8 mouse cellular contexts compared by ENCODE assay signal in the genomic region with DNA sequence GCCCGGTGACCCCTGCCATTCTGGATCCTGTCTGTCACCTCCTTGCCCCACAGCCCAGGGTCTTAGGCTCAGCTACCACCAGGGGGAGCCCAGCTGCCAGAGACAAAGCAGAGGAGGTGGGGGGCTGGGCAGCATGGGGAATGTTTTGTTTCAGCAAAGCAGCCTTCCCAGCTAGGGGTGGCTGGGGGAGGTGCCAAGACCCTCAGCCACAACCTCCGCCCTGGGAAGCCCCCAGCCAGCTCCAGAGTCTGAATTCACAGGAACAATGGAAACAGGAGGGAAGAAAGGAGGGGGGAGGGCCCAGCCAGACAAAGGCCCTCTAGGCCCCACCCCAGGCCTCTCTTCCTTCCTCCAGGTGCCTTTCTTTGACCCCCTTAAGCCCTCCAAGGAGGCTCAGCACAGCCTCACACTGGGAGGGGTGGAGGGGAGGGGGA. TPM values are rescaled to one million over a fixed set of nuclear protein-coding genes. Genes with fewer than 3 reads are reported as not detected.
DNase-seq lines count a peak whose midpoint lies in the region; ATAC-seq lines count a peak whose summit lies in the region.

No protein-coding gene starts in this region.

- H3K27ac ChIP-seq in hindbrain, embryonic 14.5 days = peak overlapping the region; percentile 93

- H3K4me2 ChIP-seq in hindbrain, embryonic 14.5 days (replicated peaks) = peak overlapping the region; percentile 98

- no peaks in the 10 kb centered on the region for H3K9me3 ChIP-seq in hindbrain, embryonic 14.5 days (ENCODE audit: control insufficient read depth, low read length)

- intact Hi-C loops in left cerebral cortex, postnatal 10 days (cut with DNase I) = no loop called here

- peak overlapping the region; percentile 51 for H3K9ac ChIP-seq in hindbrain, embryonic 14.5 days

- peaks cover 61% of the 10 kb centered on the region for H3K4me1 ChIP-seq in hindbrain, embryonic 14.5 days (replicated peaks; ENCODE audit: control insufficient read depth, insufficient read depth, low read length)

- WGBS in hindbrain, embryonic 14.5 days = 0% methylated on average over 2 of the region's 2 CpGs

- peak; percentile 68 for ATAC-seq in hindbrain, embryonic 14.5 days (ENCODE audit: low FRiP score)
- peak; percentile 28; the same call in 1 of the 2 replicates for ATAC-seq in megakaryocyte, adult 5-6 weeks (ENCODE audit: poor library complexity, severe bottlenecking)

- no peak overlapping the region for H3K4me3 ChIP-seq in hindbrain, embryonic 14.5 days (replicated peaks; ENCODE audit: low read length)

- peaks cover 19% of the 10 kb centered on the region; the same call in 1 of the 2 replicates for H3K36me3 ChIP-seq in hindbrain, embryonic 14.5 days (replicated peaks; ENCODE audit: control insufficient read depth, insufficient read depth)

- no peaks in the 10 kb centered on the region for H3K27me3 ChIP-seq in hindbrain, embryonic 14.5 days (ENCODE audit: control insufficient read depth, insufficient read depth, low read length)

- peak; percentile 98 for DNase-seq in heart, adult 11 months
- DNase-seq in heart, adult 8-10 months (ENCODE audit: low spot score) = no peak
- peak; percentile 81 to 92 for DNase-seq in cerebellum, postnatal 14 days
- peak; percentile 68 to 72 for DNase-seq in frontal cortex, postnatal 25 days (ENCODE audit: low spot score in 2 of 2)
- DNase-seq in hindbrain, embryonic 14.5 days (ENCODE audit: low spot score) = peak; percentile 79
- peak; percentile 81 to 95 for DNase-seq in left cerebral cortex, postnatal 10 days (ENCODE audit: extremely low spot score in 1 of 2, low spot score in 2 of 2)
- DNase-seq in right cerebral cortex, postnatal 10 days (ENCODE audit: low spot score in 2 of 2) = peak; percentile 90 to 91

RNA-seq across cellular contexts. Expression of gene Gnai2, which starts 8.3 kb away (rescaled TPM):
- total RNA-seq in heart, adult 8-10 months (2022) = 100 to 1,000 TPM; 227 to 299 (median 259) TPM
- 282 and 291 TPM in 2 replicates for polyA plus RNA-seq in hindbrain, embryonic 14.5 days (2014; fragmentation: Nextera tagmentation; extraction: Ambion mirVana)
- total RNA-seq in left cerebral cortex, postnatal 10 days (2021) = 100 to 1,000 TPM; 229 to 244 TPM
- 749 and 768 TPM in 2 replicates for total RNA-seq in megakaryocyte, adult 5-6 weeks (2015)
- 859 and 871 TPM in 2 replicates for total RNA-seq in megakaryocyte, adult 5-6 weeks (2017)

RNA-seq across cellular contexts. Expression of gene Sema3b, which starts 17.8 kb away (rescaled TPM):
- total RNA-seq in heart, adult 8-10 months (2022) = 10 to 100 TPM; 21.1 to 33.0 (median 24.2) TPM
- 4.2 and 4.5 TPM in 2 replicates for polyA plus RNA-seq in hindbrain, embryonic 14.5 days (2014; fragmentation: Nextera tagmentation; extraction: Ambion mirVana)
- 1 to 10 TPM; 2.7 to 2.9 TPM for total RNA-seq in left cerebral cortex, postnatal 10 days (2021)
- total RNA-seq in megakaryocyte, adult 5-6 weeks (2015) = not detected in 2 replicates
- total RNA-seq in megakaryocyte, adult 5-6 weeks (2017) = 0.08 TPM in 1 of 2 replicates, not detected in the other

RNA-seq across cellular contexts. Expression of gene Ifrd2, which starts 39.4 kb away (rescaled TPM):
- total RNA-seq in heart, adult 8-10 months (2022) = 10 to 100 TPM; 43.7 to 58.2 (median 47.5) TPM
- 11.2 and 16.5 TPM in 2 replicates for polyA plus RNA-seq in hindbrain, embryonic 14.5 days (2014; fragmentation: Nextera tagmentation; extraction: Ambion mirVana)
- 10 to 100 TPM; 10.1 to 12.5 TPM for total RNA-seq in left cerebral cortex, postnatal 10 days (2021)
- 6.8 and 11.1 TPM in 2 replicates for total RNA-seq in megakaryocyte, adult 5-6 weeks (2015)
- total RNA-seq in megakaryocyte, adult 5-6 weeks (2017) = 8.7 and 9.9 TPM in 2 replicates

RNA-seq across cellular contexts. Expression of gene Slc38a3, which starts 42.5 kb away (rescaled TPM):
- 10 to 100 TPM; 62.8 to 91.0 (median 81.6) TPM for total RNA-seq in heart, adult 8-10 months (2022)
- polyA plus RNA-seq in hindbrain, embryonic 14.5 days (2014; fragmentation: Nextera tagmentation; extraction: Ambion mirVana) = 48.3 and 48.5 TPM in 2 replicates
- total RNA-seq in left cerebral cortex, postnatal 10 days (2021) = 10 to 100 TPM; 84.1 to 90.3 TPM
- total RNA-seq in megakaryocyte, adult 5-6 weeks (2015) = not detected in 2 replicates
- not detected in 2 replicates for total RNA-seq in megakaryocyte, adult 5-6 weeks (2017)

RNA-seq across cellular contexts. Expression of gene Hyal3, which starts 46.2 kb away (rescaled TPM):
- under 1 TPM; 0.20 to 0.72 (median 0.25) TPM for total RNA-seq in heart, adult 8-10 months (2022)
- 0.96 and 1.2 TPM in 2 replicates for polyA plus RNA-seq in hindbrain, embryonic 14.5 days (2014; fragmentation: Nextera tagmentation; extraction: Ambion mirVana)
- 1 to 10 TPM in 1 of 2 experiments, under 1 TPM in 1; 0.99 to 1.4 TPM for total RNA-seq in left cerebral cortex, postnatal 10 days (2021)
- total RNA-seq in megakaryocyte, adult 5-6 weeks (2015) = 1.5 and 1.9 TPM in 2 replicates
- total RNA-seq in megakaryocyte, adult 5-6 weeks (2017) = 0.18 and 0.57 TPM in 2 replicates

Comparison
In these comparisons a context has a peak if more than half of its experiments do, and no peak if none do; other contexts are left out.
1. RNA of gene Sema3b, which starts 17.8 kb away (total RNA-seq): 21.1 to 33.0 TPM in heart, adult 8-10 months; 2.7 to 2.9 TPM in left cerebral cortex, postnatal 10 days and 0.08 TPM in megakaryocyte, adult 5-6 weeks; every median in the first group is over 4 times any median in the second.